Mouse (Mus musculus): Measurements from ENCODE around the gene Sar1b. TPM values are rescaled to one million over a fixed set of nuclear protein-coding genes. Genes with fewer than 3 reads are reported as not detected.
A peak's percentile ranks its signal among the peaks of the same experiment; 100 is the strongest.
"Not testable (repeated sequence)": the region's sequence is repeated elsewhere in the genome, so short reads cannot be mapped to it uniquely, and the experiment has no call there.

The Sar1b gene
- polyA plus RNA-seq, 2 experiments: 55.1 to 117 TPM

DNA sequence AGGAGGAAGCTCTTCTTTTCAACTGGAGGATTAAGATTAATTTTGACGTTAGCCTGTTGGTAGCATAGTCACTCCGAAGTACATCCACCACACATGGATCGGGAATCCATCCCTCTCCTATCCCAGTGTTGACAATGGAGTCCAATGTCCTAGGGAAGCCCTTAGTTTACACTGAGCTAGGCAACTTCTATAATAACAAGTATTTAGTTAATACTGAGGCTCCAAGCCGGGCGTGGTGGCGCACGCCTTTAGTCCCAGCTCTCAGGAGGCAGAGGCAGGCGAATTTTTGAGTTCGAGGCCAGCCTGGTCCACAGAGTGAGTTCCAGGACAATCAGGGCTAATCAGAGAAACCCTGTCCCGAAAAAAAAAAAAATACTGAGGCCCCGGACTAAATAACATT lies 6.5 kb upstream of the Sar1b start:
- no peak for ATAC-seq (ENCODE audit: low FRiP score, low read depth)
- Histone ChIP-seq H3K9ac (ENCODE audit: low read depth, low read length, severe bottlenecking) (peak overlapping the region; percentile 93), H3K4me1 (ENCODE audit: control insufficient read depth, insufficient read depth, low read length) (peaks cover 9% of the 10 kb centered on the region), H3K4me2 (replicated peaks; ENCODE audit: low read depth, low read length, severe bottlenecking) (peak overlapping the region; percentile 81), H3K4me3 (replicated peaks; ENCODE audit: low read length) (peak overlapping the region; percentile 99), H3K27ac (replicated peaks; ENCODE audit: low read depth, low read length) (peak overlapping the region; percentile 63; the same call in 1 of the 2 replicates), H3K27me3 (ENCODE audit: control insufficient read depth, insufficient read depth, low read length) (no peaks in the 10 kb centered on the region), H3K36me3 (ENCODE audit: control insufficient read depth, insufficient read depth, low read length) (no peaks in the 10 kb centered on the region; the same call in 1 of the 2 replicates), H3K9me3 (ENCODE audit: control insufficient read depth, low read length) (no peaks in the 10 kb centered on the region)
- 74% methylated on average over 11 of the region's 11 CpGs for WGBS
- DNase-seq (ENCODE audit: low spot score): no peak
- no peak for TF ChIP-seq POLR2A (IDR thresholded peaks at IDR 0.05; ENCODE audit: borderline replicate concordance, extremely low read depth, insufficient read depth, insufficient read length)

DNA sequence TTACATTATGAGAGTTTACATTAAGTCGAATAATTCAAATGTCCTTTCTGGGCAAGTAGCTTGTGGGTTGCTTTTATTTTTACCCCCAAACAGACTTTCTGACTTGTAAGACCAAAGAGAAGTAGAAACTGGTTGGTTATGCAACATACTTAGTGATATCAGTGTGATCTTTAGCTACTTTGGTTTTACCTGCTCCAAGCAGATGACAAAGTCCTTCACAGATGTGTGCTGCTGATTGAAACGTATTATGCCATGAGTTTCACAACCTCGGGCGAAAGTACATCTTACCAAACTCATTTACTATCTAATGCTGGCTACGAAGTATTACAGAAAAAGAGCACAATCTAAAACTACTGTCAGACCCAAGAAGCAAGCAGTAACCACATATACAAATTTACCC lies 5.9 kb upstream of the Sar1b start:
- ATAC-seq (ENCODE audit: low FRiP score, low read depth): no peak
- no peaks in the 10 kb centered on the region; the same call in 1 of the 2 replicates for H3K36me3 ChIP-seq (ENCODE audit: control insufficient read depth, insufficient read depth, low read length)
- H3K9me3 ChIP-seq (ENCODE audit: control insufficient read depth, low read length): no peaks in the 10 kb centered on the region
- no peaks in the 10 kb centered on the region for H3K27me3 ChIP-seq (ENCODE audit: control insufficient read depth, insufficient read depth, low read length)
- no peak for TF ChIP-seq POLR2A (IDR thresholded peaks at IDR 0.05; ENCODE audit: borderline replicate concordance, extremely low read depth, insufficient read depth, insufficient read length)
- DNase-seq (ENCODE audit: low spot score): no peak
- WGBS: 93% methylated on average over 5 of the region's 5 CpGs
- no peak overlapping the region for H3K9ac ChIP-seq (ENCODE audit: low read depth, low read length, severe bottlenecking)
- H3K4me3 ChIP-seq (replicated peaks; ENCODE audit: low read length): no peak overlapping the region
- no peak overlapping the region for H3K4me2 ChIP-seq (replicated peaks; ENCODE audit: low read depth, low read length, severe bottlenecking)
- H3K27ac ChIP-seq (replicated peaks; ENCODE audit: low read depth, low read length): no peak overlapping the region
- H3K4me1 ChIP-seq (ENCODE audit: control insufficient read depth, insufficient read depth, low read length): peaks cover 9% of the 10 kb centered on the region

DNA sequence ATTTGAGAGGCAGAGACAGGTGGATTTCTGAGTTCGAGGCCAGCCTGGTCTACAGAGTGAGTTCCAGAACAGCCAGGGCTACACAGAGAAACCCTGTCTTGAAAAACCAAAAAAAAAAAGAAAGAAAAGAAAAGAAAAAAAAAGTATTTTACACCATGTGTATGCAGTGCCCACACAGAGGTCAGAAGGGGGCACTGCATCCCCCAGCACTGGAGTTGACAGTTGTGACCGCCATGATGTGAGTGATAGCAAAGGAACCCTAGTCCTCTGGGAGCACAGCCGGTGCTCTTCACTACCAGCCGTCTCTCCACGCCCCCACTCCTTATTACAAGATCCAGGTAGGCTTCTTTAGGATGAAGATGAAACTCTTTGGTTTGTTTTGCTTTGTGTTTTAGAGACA lies 5.3 kb upstream of the Sar1b start:
- H3K9ac ChIP-seq (ENCODE audit: low read depth, low read length, severe bottlenecking): not testable (repeated sequence)

DNA sequence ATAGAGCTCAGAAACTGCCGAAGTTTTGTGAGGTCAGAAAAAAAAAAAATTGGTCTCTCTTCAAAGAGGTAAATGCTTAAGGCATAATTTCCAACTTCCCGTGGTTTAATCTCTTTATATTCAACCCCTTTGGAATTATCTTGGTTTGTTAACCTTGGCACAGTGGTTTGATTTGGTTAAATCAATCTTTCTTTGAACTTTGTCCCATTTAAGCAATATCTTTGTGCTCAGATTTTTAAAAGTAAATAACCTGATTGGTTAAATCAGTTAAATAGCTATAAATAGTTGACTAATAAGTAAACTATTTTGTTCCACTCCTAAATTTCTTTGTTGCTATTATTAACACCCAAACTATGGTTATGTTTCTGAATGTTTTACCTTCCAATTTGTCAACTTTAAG lies 4.2 kb upstream of the Sar1b start:
- no peak overlapping the region for H3K4me3 ChIP-seq (replicated peaks; ENCODE audit: low read length)
- ATAC-seq (ENCODE audit: low FRiP score, low read depth): no peak

More for the DNA sequence above, 5.3 kb upstream of the Sar1b start:
- 92% methylated on average over 5 of the region's 5 CpGs for WGBS
- not testable (repeated sequence) for H3K9me3 ChIP-seq (ENCODE audit: control insufficient read depth, low read length); H3K4me2 ChIP-seq (replicated peaks; ENCODE audit: low read depth, low read length, severe bottlenecking); H3K4me3 ChIP-seq (replicated peaks; ENCODE audit: low read length); H3K36me3 ChIP-seq (ENCODE audit: control insufficient read depth, insufficient read depth, low read length); DNase-seq (ENCODE audit: low spot score); H3K27me3 ChIP-seq (ENCODE audit: control insufficient read depth, insufficient read depth, low read length); ATAC-seq (ENCODE audit: low FRiP score, low read depth); H3K27ac ChIP-seq (replicated peaks; ENCODE audit: low read depth, low read length)
- H3K4me1 ChIP-seq (ENCODE audit: control insufficient read depth, insufficient read depth, low read length): peaks cover 12% of the 10 kb centered on the region

DNA sequence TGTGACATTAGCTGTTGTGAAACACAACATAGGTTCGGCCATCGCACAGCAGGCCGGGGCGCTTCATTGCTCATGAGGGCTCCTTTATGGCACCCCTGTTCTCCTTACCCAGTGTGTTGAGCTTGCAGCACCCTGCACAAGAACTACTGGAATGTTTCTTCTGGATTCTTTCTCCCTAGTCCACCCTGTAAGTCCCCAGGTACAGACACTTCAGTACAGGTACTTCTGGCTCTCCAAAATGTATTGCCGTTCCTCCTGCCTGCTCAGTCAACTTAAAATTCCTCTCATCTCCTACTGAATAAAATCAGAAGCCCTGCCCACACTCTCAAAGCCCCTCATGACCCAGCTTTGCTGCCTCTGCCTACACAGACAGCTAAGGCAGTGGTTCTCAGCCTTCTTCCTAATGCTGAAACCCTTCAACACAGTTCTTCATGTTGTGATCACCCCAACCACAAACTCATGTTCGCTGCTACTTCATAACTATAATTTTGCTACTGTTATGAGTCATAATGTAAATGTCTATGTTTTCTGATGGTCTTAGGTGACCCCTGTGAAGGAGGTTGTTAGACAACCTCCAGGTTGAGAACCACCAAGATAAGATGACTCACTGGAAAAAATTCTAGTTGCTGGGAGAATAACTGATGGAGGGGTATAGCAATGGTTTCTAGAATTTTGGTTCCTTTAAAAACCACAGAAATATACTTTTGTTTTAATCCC lies 3.4 kb upstream of the Sar1b start:
- Histone ChIP-seq H3K27me3 (ENCODE audit: control insufficient read depth, insufficient read depth, low read length) (no peaks in the 10 kb centered on the region), H3K9me3 (ENCODE audit: control insufficient read depth, low read length) (no peaks in the 10 kb centered on the region), H3K4me1 (ENCODE audit: control insufficient read depth, insufficient read depth, low read length) (peaks cover 11% of the 10 kb centered on the region), H3K36me3 (ENCODE audit: control insufficient read depth, insufficient read depth, low read length) (no peaks in the 10 kb centered on the region), H3K27ac (replicated peaks; ENCODE audit: low read depth, low read length) (no peak overlapping the region), H3K4me2 (replicated peaks; ENCODE audit: low read depth, low read length, severe bottlenecking) (no peak overlapping the region), H3K9ac (ENCODE audit: low read depth, low read length, severe bottlenecking) (no peak overlapping the region), H3K4me3 (replicated peaks; ENCODE audit: low read length) (no peak overlapping the region)
- no peak for TF ChIP-seq POLR2A (IDR thresholded peaks at IDR 0.05; ENCODE audit: borderline replicate concordance, extremely low read depth, insufficient read depth, insufficient read length)
- ATAC-seq (ENCODE audit: low FRiP score, low read depth) (no peak), DNase-seq (ENCODE audit: low spot score) (no peak)
- 79% methylated on average over 6 of the region's 6 CpGs for WGBS

More for the DNA sequence above, 4.2 kb upstream of the Sar1b start:
- Histone ChIP-seq H3K4me1 (ENCODE audit: control insufficient read depth, insufficient read depth, low read length) (peaks cover 12% of the 10 kb centered on the region), H3K9ac (ENCODE audit: low read depth, low read length, severe bottlenecking) (no peak overlapping the region), H3K27ac (replicated peaks; ENCODE audit: low read depth, low read length) (no peak overlapping the region), H3K4me2 (replicated peaks; ENCODE audit: low read depth, low read length, severe bottlenecking) (no peak overlapping the region), H3K27me3 (ENCODE audit: control insufficient read depth, insufficient read depth, low read length) (no peaks in the 10 kb centered on the region), H3K9me3 (ENCODE audit: control insufficient read depth, low read length) (no peaks in the 10 kb centered on the region), H3K36me3 (ENCODE audit: control insufficient read depth, insufficient read depth, low read length) (no peaks in the 10 kb centered on the region)
- 90% methylated on average over 2 of the region's 2 CpGs for WGBS
- no peak for TF ChIP-seq POLR2A (IDR thresholded peaks at IDR 0.05; ENCODE audit: borderline replicate concordance, extremely low read depth, insufficient read depth, insufficient read length)
- no peak for DNase-seq (ENCODE audit: low spot score)

All from limb, embryonic 14.5 days (tissue).